ENCODE assay signal across 17 mouse cellular contexts in the genomic region with DNA sequence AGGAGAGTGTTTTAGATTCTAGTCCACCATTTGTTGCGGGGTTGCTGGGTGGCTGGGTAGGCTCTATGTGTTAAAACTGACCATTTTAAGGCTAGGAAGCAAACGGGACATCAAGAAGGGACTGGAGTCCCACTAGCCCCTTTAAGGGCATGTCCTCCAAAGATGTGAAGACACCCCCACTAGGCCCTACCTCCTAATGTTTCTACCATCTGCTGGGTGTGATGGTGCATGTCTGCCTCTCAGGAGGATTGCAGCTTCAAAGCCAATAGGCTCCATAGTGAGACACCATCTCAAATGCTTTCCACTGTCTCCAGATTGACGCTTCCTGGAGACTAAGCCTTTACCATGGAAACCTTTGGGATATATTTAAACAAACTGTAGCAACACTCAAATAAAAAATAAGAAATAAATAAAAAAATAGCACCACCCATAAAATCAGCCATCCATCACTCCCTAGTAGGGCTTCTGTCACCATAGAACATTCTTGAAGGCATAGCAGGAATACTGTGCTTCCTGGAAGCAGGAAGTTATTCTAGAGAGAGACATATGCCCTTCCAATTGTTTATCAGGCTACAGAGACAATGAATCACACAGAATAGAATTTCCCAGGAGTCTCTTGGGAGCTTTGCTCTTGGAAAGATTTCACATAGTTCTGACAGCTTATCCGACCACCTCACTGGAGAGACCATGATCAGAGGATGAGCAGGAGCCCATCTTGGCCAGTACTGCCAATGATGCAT.
DNase-seq lines count a peak whose midpoint lies in the region; ATAC-seq and TF ChIP-seq lines count a peak whose summit lies in the region.
"Had no signal": no experiment of that assay in that cellular context is flagged by ENCODE, and none has a peak within 500 bp of the region (broad histone marks: within the 10 kb centered on the region; RNA-seq: fewer than 3 reads in every experiment).

No protein-coding gene starts in this region.

- intact Hi-C loops in heart, adult 2 months (cut with DNase I), result loop anchor here (10.0 kb wide), 1 partner anchor 129 kb away; no protein-coding TSS in a partner anchor

- no peak for TF ChIP-seq EP300 in heart, adult 2 months (IDR thresholded peaks at IDR 0.05; ENCODE audit: insufficient read depth, low read depth, low read length)

- H3K4me1 ChIP-seq in heart, adult 2 months (ENCODE audit: control insufficient read depth, insufficient read depth, low read length), result peaks cover 5% of the 10 kb centered on the region
- 0 out of 2 replicates have a peak, but pooled peaks cover 10% of the 10 kb centered on the region for H3K4me1 ChIP-seq in kidney, embryonic 15.5 days
- H3K4me1 ChIP-seq: hindbrain, embryonic 10.5 days; intestine, embryonic 15.5 days; limb, embryonic 13.5 days had no signal

- no peaks in the 10 kb centered on the region for H3K9me3 ChIP-seq in kidney, embryonic 15.5 days (replicated peaks)
- H3K9me3 ChIP-seq: hindbrain, embryonic 10.5 days; intestine, embryonic 15.5 days; limb, embryonic 13.5 days had no signal

- no peak overlapping the region for H3K9ac ChIP-seq in heart, adult 2 months (ENCODE audit: low read depth, low read length)
- no peak overlapping the region for H3K9ac ChIP-seq in kidney, embryonic 15.5 days
- H3K9ac ChIP-seq: intestine, embryonic 15.5 days; limb, embryonic 13.5 days; liver, postnatal 0 days had no signal

- no peaks in the 10 kb centered on the region for H3K79me2 ChIP-seq in heart, adult 2 months (replicated peaks; ENCODE audit: control insufficient read depth, insufficient read depth, low read length)

- H3K27me3 ChIP-seq in heart, adult 2 months (ENCODE audit: control insufficient read depth, insufficient read depth, low read length), result no peaks in the 10 kb centered on the region
- H3K27me3 ChIP-seq in kidney, embryonic 15.5 days, result no peaks in the 10 kb centered on the region
- H3K27me3 ChIP-seq: intestine, embryonic 15.5 days; limb, embryonic 13.5 days had no signal

- no peak for TF ChIP-seq CTCF in heart, adult 2 months (IDR thresholded peaks at IDR 0.05)

- H3K36me3 ChIP-seq in heart, adult 2 months (ENCODE audit: control insufficient read depth, insufficient read depth, low read length), result peaks cover 2% of the 10 kb centered on the region
- H3K36me3 ChIP-seq in kidney, embryonic 15.5 days, result no peaks in the 10 kb centered on the region
- H3K36me3 ChIP-seq: hindbrain, embryonic 10.5 days; intestine, embryonic 15.5 days; limb, embryonic 13.5 days had no signal

- peak overlapping the region; percentile 17; the same call in 1 of the 2 replicates for H3K27ac ChIP-seq in heart, adult 2 months
- 0 out of 2 replicates have a peak overlapping the region, but pooled peaks have one; percentile 37 for H3K27ac ChIP-seq in kidney, embryonic 15.5 days
- H3K27ac ChIP-seq: hindbrain, embryonic 10.5 days; intestine, embryonic 15.5 days; limb, embryonic 13.5 days had no signal

- H3K4me2 ChIP-seq in kidney, embryonic 15.5 days, result no peak overlapping the region
- H3K4me2 ChIP-seq: intestine, embryonic 15.5 days; limb, embryonic 13.5 days had no signal

- DNase-seq in heart, adult 2 months, result no peak
- no peak for DNase-seq in heart, postnatal 4 days
- DNase-seq in kidney, postnatal 25 days, result no peak
- DNase-seq in thymus, postnatal 0 days (ENCODE audit: low spot score), result peak; percentile 9
- DNase-seq in thymus, postnatal 36 days, result no peak
- DNase-seq in embryo, embryonic 10.5 days (ENCODE audit: low spot score), result no peak
- DNase-seq in cerebellum, postnatal 14 days, result no peak
- DNase-seq: cerebellum, adult 18-20 months; embryo, embryonic 11 days; gastrocnemius, postnatal 25 days; liver, postnatal 0 days had no signal

- TF ChIP-seq POLR2A in heart, adult 2 months (IDR thresholded peaks at IDR 0.05; ENCODE audit: insufficient read depth, low read depth, low read length), result no peak

- no peak overlapping the region for H3K4me3 ChIP-seq in heart, adult 2 months
- H3K4me3 ChIP-seq in kidney, embryonic 15.5 days (replicated peaks), result no peak overlapping the region
- H3K4me3 ChIP-seq: erythroblast, embryonic 14.5 days; hindbrain, embryonic 10.5 days; intestine, embryonic 15.5 days; limb, embryonic 13.5 days had no signal

- 60% methylated on average over 4 of the region's 4 CpGs for WGBS in heart, adult 2 months
- 42% methylated on average over 4 of the region's 4 CpGs for WGBS in kidney, embryonic 15.5 days

- peak; percentile 52; the same call in 1 of the 2 replicates for ATAC-seq in kidney, embryonic 15.5 days (replicated peaks; ENCODE audit: low FRiP score)
- ATAC-seq: activated CD4-positive, CD25-positive, alpha-beta regulatory T cell, adult 4 months; intestine, embryonic 15.5 days; liver, postnatal 0 days had no signal
